Mouse (Mus musculus) myocyte (in vitro differentiated cells): ENCODE measurements around the gene Phf21a.

Source experiments
- E2F4 ChIP-seq: IDR thresholded peaks from one replicate; pipeline ENCODE4 v1.6.1; 2011; ENCODE audit warnings: mild to moderate bottlenecking, control low read depth, moderate library complexity; ENCODE audit not compliant: insufficient read depth
- MAX ChIP-seq: IDR thresholded peaks from one replicate; pipeline ENCODE4 v1.6.1; 2011; ENCODE audit warnings: low read depth, mild to moderate bottlenecking, control low read depth
- MYOD1 ChIP-seq, 3 experiments: IDR thresholded peaks; one replicate each; pipeline ENCODE4 v1.6.1; 2011; ENCODE audit warnings: control low read depth in 2 of 3, low read depth in 2 of 3, mild to moderate bottlenecking in 2 of 3, moderate library complexity in 1 of 3; ENCODE audit not compliant: insufficient read length in 2 of 3, control insufficient read depth in 1 of 3
- POLR2A ChIP-seq: IDR thresholded peaks from one replicate; pipeline ENCODE4 v1.6.1; 2011; ENCODE audit warnings: low read depth, mild to moderate bottlenecking, control low read depth, moderate library complexity; ENCODE audit not compliant: insufficient read length

- TF ChIP-seq POLR2A (no peak), MAX (no peak), E2F4 (no peak), MYOD1 (IDR thresholded peaks at IDR 0.05; ENCODE audit: control insufficient read depth in 1 of 3, insufficient read length in 2 of 3, low read depth in 2 of 3) (no peak)
Measured at GRCm38 (mm10) chr2:92256141-92256540, 163.2 kb downstream of the Phf21a start.
